Mouse (Mus musculus) adrenal gland, postnatal 10 days (tissue): ENCODE results near the gene Rnf34. TPM values are rescaled to one million over a fixed set of nuclear protein-coding genes. Genes with fewer than 3 reads are reported as not detected.

Experiments
- DNase-seq: peaks from one replicate; pipeline ENCODE4 v3.0.0; 2021; ENCODE audit warnings: mixed read lengths
- total RNA-seq, 2 experiments: library from RNA; stranded (reverse); gene quantifications; 2 replicates each; pipeline ENCODE4 v1.2.3; 2021

Gene Rnf34
- total RNA-seq, 2 experiments from 2014 or later = 20.0 to 20.2 TPM

- DNase-seq = peak; percentile 96
Observed at GRCm38 (mm10) chr5:122899777-122900557, 50.1 kb downstream of the Rnf34 start.

- no peak for DNase-seq
Observed at GRCm38 (mm10) chr5:122900558-122901171, 50.8 kb downstream of the Rnf34 start.

GRCm38 (mm10) chr5:122901179-122901578, 51.3 kb downstream of the Rnf34 start:
- DNase-seq = no peak

- no peak for DNase-seq
Observed at GRCm38 (mm10) chr5:122901666-122902065, 51.8 kb downstream of the Rnf34 start.

GRCm38 (mm10) chr5:122902228-122902627, 52.4 kb downstream of the Rnf34 start:
- DNase-seq = no peak

GRCm38 (mm10) chr5:122903165-122903564, 53.3 kb downstream of the Rnf34 start:
- no peak for DNase-seq

- no peak for DNase-seq
Observed at GRCm38 (mm10) chr5:122907182-122907581, 57.3 kb downstream of the Rnf34 start.

- DNase-seq = no peak
Observed at GRCm38 (mm10) chr5:122908001-122908400, 58.2 kb downstream of the Rnf34 start.

- DNase-seq = no peak
Observed at GRCm38 (mm10) chr5:122909481-122909880, 59.6 kb downstream of the Rnf34 start.

GRCm38 (mm10) chr5:122912863-122913262, 63.0 kb downstream of the Rnf34 start:
- no peak for DNase-seq

GRCm38 (mm10) chr5:122916147-122916546, 66.3 kb downstream of the Rnf34 start:
- DNase-seq = no peak

- DNase-seq = no peak
Observed at GRCm38 (mm10) chr5:122917982-122918711, 68.3 kb downstream of the Rnf34 start.

- no peak for DNase-seq
Observed at GRCm38 (mm10) chr5:122920557-122920956, 70.7 kb downstream of the Rnf34 start.

Other genes with a start within 250 kb of the Rnf34 start
- gene Ift81, start 235.5 kb upstream of the Rnf34 start, total RNA-seq = 10 to 100 TPM; 19.0 to 20.4 TPM
- gene P2rx7, start 206.1 kb upstream of the Rnf34 start, total RNA-seq = 1 to 10 TPM; 3.2 to 5.1 TPM
- gene P2rx4, start 142.5 kb upstream of the Rnf34 start, total RNA-seq = 10 to 100 TPM; 29.5 to 32.4 TPM
- gene Camkk2, start 70.6 kb upstream of the Rnf34 start, total RNA-seq = 10 to 100 TPM; 21.2 to 25.7 TPM
- 100 to 1,000 TPM; 178 to 239 TPM for gene Anapc5, start 28.7 kb upstream of the Rnf34 start, total RNA-seq
- 10 to 100 TPM; 22.8 to 27.6 TPM for gene Kdm2b, start 139.8 kb downstream of the Rnf34 start, total RNA-seq
- 10 to 100 TPM; 13.2 to 14.6 TPM for gene Orai1, start 165.0 kb downstream of the Rnf34 start, total RNA-seq
- not detected for gene Morn3, start 197.0 kb downstream of the Rnf34 start, total RNA-seq
- gene Tmem120b, start 218.4 kb downstream of the Rnf34 start, total RNA-seq = 10 to 100 TPM; 18.5 to 22.8 TPM